Mouse (Mus musculus): ENCODE measurements around the gene Vmn1r143. TPM values are rescaled to one million over a fixed set of nuclear protein-coding genes. Genes with fewer than 3 reads are reported as not detected.
"Not testable (repeated sequence)": the region's sequence is repeated elsewhere in the genome, so short reads cannot be mapped to it uniquely, and the experiment has no call there.

Vmn1r143 gene
- polyA plus RNA-seq (2017; shearing (Covaris generic)) = not detected

GRCm38 (mm10) chr7:22189077-22189476 is at the start of gene Vmn1r143:
Gene Vmn1r143 (plus strand): TSS chr7:22189377.
- ATAC-seq = not testable (repeated sequence)

- ATAC-seq = not testable (repeated sequence)
Observed at GRCm38 (mm10) chr7:22163935-22164334, 25.2 kb upstream of the Vmn1r143 start, which contains the start of gene Vmn1r142. Gene Vmn1r142 (minus strand): TSS chr7:22164035.

- ATAC-seq = not testable (repeated sequence)
Observed at GRCm38 (mm10) chr7:22201164-22201563, 12.0 kb downstream of the Vmn1r143 start, which contains the start of gene Gm8653. Gene Gm8653 (minus strand): TSS chr7:22201264.

- not testable (repeated sequence) for ATAC-seq
Observed at GRCm38 (mm10) chr7:22229384-22229783, 40.2 kb downstream of the Vmn1r143 start, which contains the start of gene Gm8453. Gene Gm8453 (minus strand): TSS chr7:22229484.

Other genes starting within 250 kb of the Vmn1r143 start
- gene Vmn1r137, start 194.8 kb upstream of the Vmn1r143 start, polyA plus RNA-seq (2017; shearing (Covaris generic)) = not detected
- gene Vmn1r138, start 160.5 kb upstream of the Vmn1r143 start, polyA plus RNA-seq (2017; shearing (Covaris generic)) = not detected
- not detected for gene Gm6176, start 133.1 kb upstream of the Vmn1r143 start, polyA plus RNA-seq (2017; shearing (Covaris generic))
- not detected for gene Vmn1r139, start 120.3 kb upstream of the Vmn1r143 start, polyA plus RNA-seq (2017; shearing (Covaris generic))
- gene Gm16451, start 71.1 kb upstream of the Vmn1r143 start, polyA plus RNA-seq (2017; shearing (Covaris generic)) = not detected
- gene Gm10666, start 54.6 kb upstream of the Vmn1r143 start, polyA plus RNA-seq (2017; shearing (Covaris generic)) = not detected
- not detected for gene Vmn1r142, start 25.3 kb upstream of the Vmn1r143 start, polyA plus RNA-seq (2017; shearing (Covaris generic))
- gene Gm8653, start 11.9 kb downstream of the Vmn1r143 start, polyA plus RNA-seq (2017; shearing (Covaris generic)) = not detected
- not detected for gene Gm8453, start 40.1 kb downstream of the Vmn1r143 start, polyA plus RNA-seq (2017; shearing (Covaris generic))
- not detected for gene Gm4187, start 140.3 kb downstream of the Vmn1r143 start, polyA plus RNA-seq (2017; shearing (Covaris generic))
- gene Gm8660, start 181.7 kb downstream of the Vmn1r143 start, polyA plus RNA-seq (2017; shearing (Covaris generic)) = not detected
- gene Vmn1r148, start 224.2 kb downstream of the Vmn1r143 start, polyA plus RNA-seq (2017; shearing (Covaris generic)) = not detected
- not detected for gene Vmn1r149, start 248.9 kb downstream of the Vmn1r143 start, polyA plus RNA-seq (2017; shearing (Covaris generic))